Mouse (Mus musculus): ENCODE measurements around the gene Mup15.
"Not testable (repeated sequence)": the region's sequence is repeated elsewhere in the genome, so short reads cannot be mapped to it uniquely, and the experiment has no call there.

Gene Mup15

DNA sequence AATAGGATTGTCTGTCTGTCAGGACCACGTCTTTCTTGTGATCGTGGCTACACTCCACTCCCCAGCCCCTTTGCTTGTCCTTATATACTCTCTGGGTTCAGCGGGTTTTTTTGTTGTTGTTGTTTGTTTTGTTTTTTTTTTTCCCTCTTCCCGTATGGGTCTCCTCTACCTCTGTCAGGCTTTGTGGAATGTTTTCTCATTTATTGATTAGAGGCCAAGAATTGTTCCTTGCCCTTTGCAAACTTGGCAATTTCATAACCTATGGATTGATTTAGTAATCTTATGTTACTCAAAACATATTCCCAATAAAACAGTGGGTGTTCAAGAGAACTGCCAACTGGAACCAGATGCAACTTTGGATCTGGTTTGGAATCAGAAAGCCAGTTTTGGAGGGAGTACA is at the start of gene Mup15:
Gene Mup15 (minus strand): TSS at position 101 of the 400 bp plus-strand sequence.
- DNase-seq (ENCODE audit: extremely low spot score, low read depth, low spot score), result not testable (repeated sequence)
